Mouse (Mus musculus) gastrocnemius, postnatal 14 days (tissue): ENCODE measurements around the gene Gm37240. TPM values are rescaled to one million over a fixed set of nuclear protein-coding genes. Genes with fewer than 3 reads are reported as not detected.

Experiments used
- DNase-seq: peaks from one replicate; pipeline ENCODE4 v3.0.0; 2021; ENCODE audit warnings: mixed read lengths
- intact Hi-C: fragments of 180-260 bp; cut with DNase I; formaldehyde crosslinking; loops from one replicate; pipeline ENCODE4 v1.15.1; 2025; ENCODE audit warnings: low total_unique reads
- total RNA-seq, 2 experiments: library from RNA; stranded (reverse); gene quantifications; 2 replicates each; pipeline ENCODE4 v1.2.3; 2021

Gene Gm37240
- total RNA-seq, 2 experiments from 2014 or later = 32.3 to 43.3 TPM

DNA sequence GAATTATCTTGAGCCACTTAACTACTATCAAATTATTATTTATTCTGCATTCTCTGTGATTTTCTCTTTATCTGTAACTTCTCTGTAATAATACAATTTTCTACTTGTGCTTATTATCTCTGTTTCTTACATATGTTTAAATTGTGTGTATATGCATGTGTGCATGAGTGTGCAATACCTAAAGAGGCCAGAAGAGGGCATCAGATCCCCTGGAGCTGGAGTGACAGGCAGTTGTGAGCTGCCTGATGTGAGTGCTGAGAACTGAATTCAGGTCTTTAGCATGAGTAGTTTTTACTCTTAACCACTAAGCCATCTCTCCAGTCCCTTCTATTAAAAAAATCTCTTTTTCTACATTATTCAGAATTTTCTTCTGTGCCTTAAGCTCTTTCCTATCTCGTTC lies 406.7 kb downstream of the Gm37240 start:
- no peak for DNase-seq
- intact Hi-C loops = no loop called here

DNA sequence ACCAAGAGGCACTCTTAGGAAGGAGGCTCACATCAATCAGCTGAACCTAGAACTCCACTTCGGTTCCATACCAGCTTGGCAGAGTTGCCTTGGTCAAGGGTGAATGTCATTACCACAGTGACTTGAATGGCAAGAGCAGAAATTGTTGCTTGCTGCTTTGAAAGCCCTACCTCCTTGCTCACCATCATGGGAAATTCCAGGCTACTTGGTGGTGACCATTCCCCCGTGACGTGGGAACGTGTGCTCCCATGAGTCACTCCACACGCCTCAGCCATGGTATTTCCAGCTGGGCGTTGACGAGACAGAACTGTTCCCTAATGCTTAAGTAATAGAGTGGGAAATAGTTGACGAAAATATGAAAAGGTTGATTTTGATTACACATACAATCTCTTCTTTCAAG lies 408.6 kb downstream of the Gm37240 start:
- no peak for DNase-seq
- intact Hi-C loops = no loop called here

DNA sequence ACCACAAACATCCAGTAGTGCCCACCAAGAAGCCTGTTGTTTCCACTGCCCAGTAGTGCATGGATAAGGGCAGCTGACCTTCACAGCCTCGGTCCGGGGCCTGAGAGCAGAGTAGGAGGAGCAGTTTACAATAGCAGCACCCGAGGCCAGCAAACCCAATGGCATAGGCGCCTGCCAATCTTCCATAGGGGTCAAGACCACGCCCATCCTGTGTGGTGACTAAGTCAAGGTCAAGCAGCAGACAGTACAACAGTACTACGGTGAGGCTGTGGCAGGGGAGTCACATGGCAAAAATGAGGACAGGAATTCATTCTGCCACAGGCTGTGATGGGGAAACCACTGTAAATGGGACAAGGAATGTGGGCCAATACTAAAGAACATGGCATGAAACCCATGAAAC lies 417.6 kb downstream of the Gm37240 start:
- intact Hi-C loops = no loop called here
- DNase-seq = no peak

DNA sequence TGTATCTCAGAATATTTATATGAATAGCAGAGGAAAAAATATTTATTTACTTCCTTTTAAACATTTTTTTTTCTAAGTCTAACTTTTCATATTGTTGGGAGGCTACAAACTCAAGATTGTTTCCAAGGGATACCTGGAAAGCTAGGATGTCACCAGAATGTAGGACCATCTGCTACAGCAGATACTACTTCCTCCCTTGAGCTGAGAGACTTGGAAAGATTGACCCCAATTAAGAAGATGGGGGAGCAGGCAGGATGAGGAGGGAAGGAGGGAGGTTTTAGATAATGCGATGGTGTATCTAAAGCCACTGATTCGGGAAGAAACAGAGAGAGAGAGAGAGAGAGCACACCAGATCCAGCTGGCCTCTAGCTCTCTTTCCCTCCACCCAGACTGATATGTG lies 418.3 kb downstream of the Gm37240 start:
- DNase-seq = no peak
- intact Hi-C loops = no loop called here

DNA sequence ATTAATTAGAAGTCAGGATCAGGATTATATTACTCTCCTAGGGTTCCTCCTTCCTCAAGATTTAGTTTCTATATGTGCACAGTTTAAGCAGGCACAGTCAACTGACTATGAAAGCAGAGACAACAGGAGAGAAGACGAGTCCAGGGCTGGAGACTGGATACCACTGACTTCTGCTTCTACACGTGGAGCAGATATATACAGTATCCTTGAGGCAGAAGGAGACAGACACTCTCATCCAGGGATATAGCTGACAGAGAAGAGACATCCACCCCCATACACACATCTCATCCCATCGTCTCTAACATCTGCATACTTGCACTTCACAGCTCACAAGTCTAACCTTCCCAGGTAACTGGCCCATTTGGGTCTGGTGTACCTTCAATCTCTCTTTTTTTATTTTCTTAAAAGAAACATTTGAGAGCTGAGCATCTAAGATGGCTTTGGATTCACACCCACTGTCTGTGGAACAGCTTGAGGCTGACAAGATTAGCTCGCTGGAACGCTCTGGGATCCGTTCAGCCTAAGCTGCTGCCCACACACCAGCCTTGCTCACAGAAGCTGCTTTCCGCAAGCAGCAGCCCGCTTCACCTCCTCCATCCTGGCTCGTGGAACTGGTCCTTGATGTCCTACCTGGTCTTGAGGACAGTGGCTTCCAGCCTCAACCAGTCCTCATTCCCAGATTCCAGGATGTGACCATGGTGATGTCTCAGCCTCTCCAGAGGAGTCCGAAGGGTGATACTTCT lies 421.9 kb downstream of the Gm37240 start:
- intact Hi-C loops = no loop called here
- DNase-seq = no peak

DNA sequence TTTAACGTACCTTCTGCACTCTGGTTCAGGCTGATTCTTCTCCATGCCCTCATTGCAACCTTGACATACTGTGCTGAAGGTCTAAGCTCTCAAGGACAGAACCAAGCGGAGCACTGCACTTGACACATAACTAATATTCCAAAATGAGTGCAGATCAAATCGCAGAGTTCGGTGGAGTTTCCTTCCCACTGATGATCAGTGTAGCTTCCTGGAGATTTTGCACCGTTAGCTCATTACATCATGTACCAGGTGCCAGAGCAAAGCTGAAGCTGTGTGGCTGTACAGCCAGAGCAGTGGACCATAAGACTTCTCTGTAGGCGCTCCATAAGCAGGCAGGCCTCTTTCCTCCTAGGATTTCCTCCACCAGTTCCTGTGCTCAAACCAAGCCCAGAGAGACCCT lies 427.3 kb downstream of the Gm37240 start:
- DNase-seq = no peak
- intact Hi-C loops = no loop called here

DNA sequence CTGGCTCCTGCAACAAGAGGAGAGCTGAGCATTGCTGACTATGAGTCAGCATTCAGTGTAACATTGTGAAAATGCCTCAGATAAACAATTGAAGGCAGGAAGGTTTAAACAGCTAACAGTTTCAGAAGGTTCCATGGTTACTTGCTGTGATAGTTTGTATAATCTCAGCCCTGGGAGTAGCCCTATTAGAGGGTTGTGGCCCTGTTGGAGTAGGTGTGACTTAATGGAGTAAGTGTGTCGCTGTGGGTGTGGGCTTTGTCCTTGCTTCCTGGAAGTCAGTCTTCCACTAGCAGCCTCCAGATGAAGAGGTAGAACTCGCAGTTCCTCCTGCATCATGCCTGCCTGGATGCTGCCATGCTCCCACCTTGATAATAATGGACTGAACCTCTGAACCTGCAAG lies 430.3 kb downstream of the Gm37240 start:
- DNase-seq = no peak

DNA sequence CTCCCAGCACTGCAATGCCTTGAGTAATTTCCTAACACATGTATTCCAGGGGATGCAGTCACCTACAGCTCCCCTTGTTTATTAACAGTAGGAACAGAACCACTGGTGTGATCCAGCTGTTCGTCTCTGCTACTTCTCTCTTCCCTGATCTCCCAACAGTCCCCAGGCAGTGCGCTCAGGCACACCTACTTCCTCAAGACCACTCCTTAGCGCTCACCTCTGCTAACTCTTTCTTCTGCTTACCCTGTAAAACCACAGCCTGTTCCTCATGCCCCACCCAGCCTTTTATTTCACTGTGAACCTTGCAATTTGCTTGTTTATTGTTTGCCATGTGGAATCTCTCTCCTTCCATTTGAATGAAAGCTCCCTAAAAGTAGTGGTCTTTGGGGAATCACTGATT lies 431.9 kb downstream of the Gm37240 start:
- DNase-seq = no peak
- intact Hi-C loops = no loop called here

More for the DNA sequence above, 430.3 kb downstream of the Gm37240 start:
- intact Hi-C loops = no loop called here

DNA sequence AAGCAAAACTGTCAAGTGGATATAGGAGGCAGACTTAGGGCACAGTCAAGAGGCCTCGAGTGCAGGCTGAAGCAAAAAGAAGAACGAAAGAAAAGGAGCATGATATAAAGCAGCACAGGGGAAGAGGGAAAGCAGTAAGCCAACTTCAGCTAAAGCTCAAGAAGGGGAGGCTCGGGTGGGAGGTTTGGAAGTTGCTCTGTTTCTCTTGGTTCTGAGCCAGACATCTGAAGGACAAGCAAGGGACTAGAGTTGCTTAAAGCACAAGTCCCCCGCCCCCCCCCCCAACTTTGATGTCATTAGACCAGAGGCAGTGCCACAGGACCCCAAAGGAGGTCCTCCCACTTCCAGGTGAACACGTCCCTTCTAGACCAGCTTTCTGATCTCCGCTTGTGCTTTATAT lies 433.3 kb downstream of the Gm37240 start:
- DNase-seq = no peak
- intact Hi-C loops = no loop called here

DNA sequence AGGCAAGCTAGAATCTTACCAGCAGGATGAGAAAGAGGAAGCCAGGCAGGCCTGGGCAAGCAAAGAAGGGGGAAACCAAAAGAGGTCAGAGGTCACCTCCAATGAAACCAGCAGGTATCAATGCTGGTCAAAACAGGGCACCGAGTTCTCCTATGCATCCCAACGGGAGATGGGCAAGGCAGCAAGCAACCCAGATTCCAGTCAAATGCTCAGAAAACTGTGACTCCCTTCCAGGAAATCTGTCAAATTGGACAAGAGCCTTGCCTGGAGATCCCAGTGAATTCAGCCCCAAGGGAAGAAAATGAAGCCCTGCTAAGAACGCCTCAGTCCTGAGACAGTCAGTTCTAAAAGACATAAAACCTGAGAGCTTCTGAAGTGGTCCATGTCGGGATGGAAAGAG lies 437.9 kb downstream of the Gm37240 start:
- DNase-seq = no peak
- intact Hi-C loops = no loop called here

DNA sequence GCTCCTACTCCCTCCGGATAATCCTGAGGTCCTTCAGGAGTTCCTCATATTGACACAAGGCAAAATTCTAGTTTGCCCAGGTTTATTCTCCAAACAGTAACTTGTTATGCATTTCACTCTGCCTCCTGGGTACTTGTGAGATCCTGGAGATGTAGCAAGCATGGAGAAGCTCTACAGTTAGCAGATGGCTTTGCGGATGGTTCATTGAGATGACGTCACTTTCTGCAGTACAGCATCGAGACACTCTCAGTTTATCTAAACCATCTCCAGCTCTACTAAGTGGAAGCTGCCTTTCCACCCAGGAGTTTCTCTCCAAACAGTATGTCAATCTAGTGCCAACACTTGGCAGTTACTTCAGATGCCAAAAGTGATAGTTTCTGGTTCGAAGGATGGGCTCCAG lies 444.5 kb downstream of the Gm37240 start:
- intact Hi-C loops = no loop called here
- DNase-seq = no peak

DNA sequence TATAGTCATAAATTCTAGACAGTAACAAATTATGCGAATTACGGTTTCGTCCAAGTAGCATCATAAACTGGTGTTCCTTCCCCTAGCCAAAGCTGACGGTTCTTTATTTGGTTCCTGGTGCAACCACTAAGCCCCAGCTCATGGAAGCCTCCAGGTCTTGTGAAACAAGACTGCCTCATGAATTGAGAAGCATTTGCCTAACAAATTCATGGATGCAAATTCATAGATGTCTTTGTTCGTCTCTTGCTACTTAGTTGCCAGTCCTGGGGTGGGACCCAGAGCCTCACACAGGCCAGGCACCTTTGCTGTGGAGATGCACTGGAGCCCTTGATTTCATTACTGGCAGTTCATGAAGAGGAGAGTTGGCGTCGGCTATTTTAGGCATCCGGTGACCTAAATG lies 445.1 kb downstream of the Gm37240 start:
- no peak for DNase-seq
- intact Hi-C loops = no loop called here

DNA sequence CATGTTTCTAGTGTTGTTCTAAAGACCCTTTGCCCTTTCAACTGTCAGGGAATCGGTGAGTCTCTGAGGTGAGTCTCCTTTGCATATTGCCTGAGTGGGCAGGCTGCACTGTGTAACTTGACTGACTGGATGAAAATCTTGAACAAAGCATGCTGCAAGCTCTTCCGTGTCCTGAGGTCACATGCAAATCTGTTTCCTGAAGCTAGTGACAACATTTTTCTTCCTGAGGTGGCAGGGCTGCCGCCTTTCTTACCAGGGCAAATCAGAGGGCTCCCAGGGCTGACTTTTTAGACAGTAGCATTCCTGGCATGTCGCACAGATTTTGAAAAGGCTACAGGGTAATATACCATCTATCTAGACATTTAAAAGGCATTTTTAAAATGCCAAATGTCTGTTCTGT lies 451.9 kb downstream of the Gm37240 start:
- no peak for DNase-seq
- intact Hi-C loops = no loop called here

DNA sequence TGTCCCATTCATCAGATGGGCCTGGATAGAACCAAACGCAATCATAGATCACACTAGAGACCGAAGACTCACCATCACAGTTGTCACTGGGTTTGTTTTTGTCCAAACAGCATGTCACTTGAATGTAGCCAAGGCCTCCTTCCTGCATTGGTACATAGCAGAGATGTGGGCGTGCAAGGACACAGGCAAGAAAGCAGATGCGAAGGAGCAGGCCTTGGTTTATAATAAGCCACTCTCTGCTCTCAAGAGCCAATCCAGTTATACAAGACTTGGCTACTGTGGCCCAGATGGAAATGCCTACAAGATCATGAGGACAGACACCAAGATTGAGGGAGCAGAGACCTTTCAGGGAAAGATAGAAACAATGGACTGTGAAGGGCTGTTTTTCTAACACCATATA lies 456.1 kb downstream of the Gm37240 start:
- DNase-seq = no peak
- intact Hi-C loops = no loop called here

DNA sequence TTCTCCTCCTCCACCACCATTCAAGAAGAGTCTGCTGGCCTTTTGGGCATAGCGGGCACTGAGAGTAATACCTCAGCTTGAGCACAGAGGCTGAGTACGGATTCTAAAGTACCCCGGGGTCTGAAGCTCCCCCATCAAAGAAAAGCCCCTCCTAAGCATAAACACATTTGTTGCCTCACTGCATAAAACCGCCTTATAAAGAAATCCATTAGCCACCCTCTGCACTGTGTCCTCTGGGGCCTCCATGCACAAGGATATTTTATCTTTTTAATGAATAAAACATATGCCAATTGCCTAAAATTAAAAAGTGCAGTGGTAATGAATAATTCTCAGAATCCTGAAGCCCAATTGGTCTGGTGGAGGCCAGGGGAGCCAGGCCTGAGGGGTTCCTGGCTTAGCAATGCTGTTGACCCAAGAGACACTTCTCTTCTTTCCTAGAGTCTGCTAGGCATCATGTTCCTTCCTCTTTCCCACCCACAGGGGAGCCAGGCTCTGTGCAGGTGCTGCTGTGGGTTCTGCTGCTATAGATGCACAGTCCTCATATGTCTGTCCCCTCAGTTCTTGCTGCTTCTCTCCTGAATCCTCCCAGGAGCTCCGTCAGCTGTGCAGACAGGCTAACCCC lies 463.8 kb downstream of the Gm37240 start:
- intact Hi-C loops = no loop called here
- DNase-seq = no peak

DNA sequence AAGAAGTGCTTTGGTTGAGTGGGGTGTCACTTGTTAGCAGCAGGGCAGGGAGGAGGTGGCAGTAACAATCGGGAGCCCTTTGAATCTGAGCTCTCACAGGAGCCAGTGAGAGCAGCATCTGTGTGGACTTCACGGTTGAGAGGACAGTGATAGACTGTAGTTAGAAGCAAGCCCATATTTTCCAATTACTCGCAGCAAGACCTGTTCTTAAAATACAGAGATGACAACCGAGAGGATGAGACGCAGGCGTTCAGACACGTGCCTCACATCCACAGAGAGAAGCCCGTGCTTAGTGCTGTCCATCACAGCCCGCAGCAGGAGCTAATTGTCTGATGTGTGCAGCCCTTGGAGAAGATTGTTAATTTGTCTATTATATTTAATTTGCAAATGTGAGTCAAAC lies 465.9 kb downstream of the Gm37240 start:
- intact Hi-C loops = no loop called here
- DNase-seq = no peak

DNA sequence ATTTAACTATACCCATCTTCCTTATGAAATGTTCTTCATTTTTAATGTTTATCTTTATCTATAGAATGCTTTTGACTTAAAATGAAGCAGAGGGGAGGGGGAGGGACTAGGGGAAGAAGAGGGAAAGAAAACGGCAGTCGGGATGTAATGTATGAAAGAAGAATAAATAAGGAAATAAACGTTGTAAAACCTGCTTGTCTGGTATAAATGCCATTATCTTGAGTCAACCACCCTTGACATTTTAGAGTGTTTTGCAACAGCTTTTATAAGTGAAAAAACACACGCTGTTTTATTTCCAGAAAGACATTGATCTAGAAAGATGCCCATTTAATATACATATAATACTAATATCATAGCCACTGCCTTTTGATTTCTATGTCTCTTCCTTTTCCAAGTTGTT lies 469.7 kb downstream of the Gm37240 start:
- intact Hi-C loops = no loop called here

DNA sequence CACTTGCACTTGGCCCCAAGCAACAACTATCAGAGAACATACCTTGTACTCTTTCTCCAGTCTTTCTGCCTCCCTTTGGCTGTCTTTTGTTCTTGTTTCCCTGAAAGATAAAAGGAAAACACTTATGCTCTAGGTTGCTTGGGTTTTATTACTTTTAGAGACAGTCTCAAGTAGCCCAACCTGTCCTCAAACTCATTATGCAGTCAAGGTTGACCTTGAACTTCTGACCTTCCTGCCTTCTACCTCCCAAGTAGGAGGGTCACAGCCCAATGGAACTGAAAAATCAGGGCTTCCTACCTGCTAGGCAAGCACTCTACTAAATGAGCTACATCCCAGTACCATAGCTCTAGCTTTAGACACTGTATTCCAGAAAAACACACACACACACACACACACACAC lies 488.5 kb downstream of the Gm37240 start:
- intact Hi-C loops = no loop called here
- DNase-seq = no peak

More for the DNA sequence above, 469.7 kb downstream of the Gm37240 start:
- no peak for DNase-seq

DNA sequence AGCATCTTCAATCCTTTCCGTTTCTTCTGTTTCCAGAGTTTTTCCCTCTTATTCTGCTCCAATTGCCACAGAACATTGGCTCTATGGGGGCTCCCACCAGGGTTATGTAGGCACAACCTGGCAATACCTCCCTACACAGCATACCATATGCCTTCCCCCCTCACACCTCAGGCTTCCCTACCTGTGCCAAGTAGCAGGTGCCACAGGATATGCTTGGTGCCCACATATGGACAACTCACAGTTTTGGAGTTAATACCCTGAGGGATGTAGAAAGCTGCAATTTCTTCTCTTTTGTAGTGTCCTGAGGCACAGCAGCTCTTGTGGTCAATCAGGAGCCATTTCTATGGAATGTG lies 488.9 kb downstream of the Gm37240 start:
- DNase-seq = no peak
- intact Hi-C loops = no loop called here

DNA sequence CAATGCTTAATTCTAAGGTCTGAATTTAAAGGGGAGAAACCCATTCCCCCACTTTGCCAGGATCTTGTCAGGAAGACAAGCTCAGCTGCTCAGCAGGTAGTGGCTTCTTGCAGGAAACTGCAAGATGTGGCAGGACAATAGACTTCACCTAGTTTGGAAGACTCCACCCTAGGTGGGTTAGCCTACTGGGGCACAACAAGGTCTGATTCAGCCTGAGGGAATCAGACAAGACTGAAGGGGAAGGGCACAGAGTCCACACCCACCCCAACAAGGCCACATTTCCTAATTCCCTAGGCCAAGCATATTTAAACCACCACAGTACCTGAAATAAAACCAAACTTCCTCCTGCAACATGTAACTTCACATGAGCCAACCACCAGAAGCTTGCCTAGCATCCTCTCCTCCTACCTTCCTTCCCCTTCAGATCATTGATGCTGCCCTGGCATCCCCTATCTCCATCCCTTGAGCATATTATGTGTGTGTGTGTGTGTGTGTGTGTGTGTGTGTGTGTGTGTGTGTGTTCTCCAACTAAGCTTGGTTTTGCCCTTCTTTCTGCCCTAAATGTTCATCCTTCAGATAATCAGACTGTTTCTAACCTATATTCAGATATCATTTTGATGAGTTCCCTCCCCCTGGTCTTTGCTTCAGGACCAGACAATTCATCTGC lies 489.4 kb downstream of the Gm37240 start:
- no peak for DNase-seq
- intact Hi-C loops = no loop called here

DNA sequence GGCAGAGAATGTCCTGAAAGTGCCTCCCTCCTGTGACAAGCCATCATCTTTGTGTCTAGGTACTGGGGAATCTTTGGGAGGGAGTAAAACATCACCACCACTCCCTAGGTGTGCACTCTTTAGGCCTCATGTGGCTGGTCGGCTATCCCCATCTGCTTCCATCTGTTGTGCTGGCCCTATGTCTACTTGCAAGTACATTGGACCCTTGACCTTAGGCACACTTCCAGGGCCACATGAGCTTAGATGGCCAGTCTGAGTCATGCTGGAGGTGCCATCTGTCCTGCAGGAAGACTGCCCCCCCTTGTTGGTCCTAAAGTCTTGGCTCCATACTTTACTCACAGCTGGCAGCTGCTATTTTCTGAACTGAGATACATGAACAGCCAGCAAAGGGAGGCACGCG lies 493.9 kb downstream of the Gm37240 start:
- DNase-seq = peak; percentile 18

More for the DNA sequence above, 493.9 kb downstream of the Gm37240 start:
- intact Hi-C loops = no loop called here
